Mouse (Mus musculus) heart, postnatal 0 days (tissue): ENCODE results near the gene Kctd14. TPM values are rescaled to one million over a fixed set of nuclear protein-coding genes. Genes with fewer than 3 reads are reported as not detected.

Experiments used
- ATAC-seq: fragments of 200-750 bp; cut with Nextera tagmentation; 2 replicates; pipeline ENCODE4 v1.8.0; 2017; ENCODE audit warnings: low read depth, moderate number of reproducible peaks, moderate library complexity; ENCODE audit not compliant: insufficient read depth
- DNase-seq: peaks from one replicate; pipeline ENCODE4 v3.0.0-alpha.2; 2016; ENCODE audit warnings: low spot score
- H3K27ac ChIP-seq: fragments of 300-500 bp; sonication (generic); 2 replicates; pipeline ENCODE4 v1.5.1; 2014; ENCODE audit warnings: low read depth, mild to moderate bottlenecking
- H3K27me3 ChIP-seq: fragments of 300-500 bp; sonication (generic); 2 replicates; pipeline ENCODE4 v1.6.1; 2014; ENCODE audit warnings: low read length, mixed read lengths; ENCODE audit not compliant: control insufficient read depth, insufficient read depth
- H3K36me3 ChIP-seq: fragments of 300-500 bp; sonication (generic); replicated peaks from 2 replicates; pipeline ENCODE4 v1.6.1; 2014; ENCODE audit warnings: low read length, mixed read lengths; ENCODE audit not compliant: control insufficient read depth, insufficient read depth
- H3K4me1 ChIP-seq: fragments of 300-500 bp; sonication (generic); 2 replicates; pipeline ENCODE4 v1.6.1; 2014; ENCODE audit warnings: antibody characterized with exemption; ENCODE audit not compliant: control insufficient read depth, insufficient read depth
- H3K4me2 ChIP-seq: fragments of 300-500 bp; sonication (generic); 2 replicates; pipeline ENCODE4 v1.6.1; 2014; ENCODE audit warnings: low read depth, mild to moderate bottlenecking, low read length, moderate library complexity
- H3K4me3 ChIP-seq: fragments of 300-500 bp; sonication (generic); 2 replicates; pipeline ENCODE4 v1.5.1; 2014; ENCODE audit warnings: low read depth, low read length
- H3K9ac ChIP-seq: fragments of 300-500 bp; sonication (generic); replicated peaks from 2 replicates; pipeline ENCODE4 v1.6.1; 2014; ENCODE audit warnings: low read depth, low read length, mixed read lengths
- H3K9me3 ChIP-seq: fragments of 300-500 bp; sonication (generic); replicated peaks from 2 replicates; pipeline ENCODE4 v1.6.1; 2016; ENCODE audit warnings: low read length; ENCODE audit not compliant: control insufficient read depth
- CTCF ChIP-seq: IDR thresholded peaks from 2 replicates; pipeline ENCODE4 v1.5.1; 2016; ENCODE audit warnings: antibody characterized with exemption, control low read depth, low read depth
- EP300 ChIP-seq: IDR thresholded peaks from 2 replicates; pipeline ENCODE4 v1.6.1; 2016; ENCODE audit warnings: antibody characterized with exemption, low read depth
- WGBS: fragments of 180-500 bp; shearing (Covaris S2); extraction: QIAGEN DNeasy Blood & Tissue Kit; methylation state at CpG from one replicate; pipeline ENCODE4 v1.1.7; 2014; 5-methylcytosine and 5-hydroxymethylcytosine counted together
- polyA plus RNA-seq: library from polyadenylated mRNA; unstranded; fragments of >200 nt; fragmentation: Nextera tagmentation; extraction: Ambion mirVana; gene quantifications from 2 replicates; pipeline ENCODE4 v1.2.1, GENCODE M21; 2015
- total RNA-seq: library from RNA; depleted of rRNA; stranded (reverse); fragments of >200 nt; gene quantifications from 2 replicates; pipeline ENCODE4 v1.2.3, GENCODE M21; 2014; ENCODE audit warnings: low replicate concordance

Gene Kctd14
- total and polyA plus RNA-seq, 2 experiments from 2014 or later: 0.34 TPM; not detected in 1

- H3K27me3 ChIP-seq: no peaks in the 10 kb centered on the region
- TF ChIP-seq CTCF (peak; percentile 24; the same call in 1 of the 2 replicates), EP300 (no peak)
- 55% methylated on average over 6 of the region's 6 CpGs for WGBS
- H3K4me1 ChIP-seq: peaks cover 15% of the 10 kb centered on the region
- H3K4me3 ChIP-seq: no peak overlapping the region
- no peak overlapping the region; the same call in 1 of the 2 replicates for H3K9ac ChIP-seq
- ATAC-seq (peak; percentile 33), DNase-seq (no peak)
- H3K36me3 ChIP-seq: no peaks in the 10 kb centered on the region
- peak overlapping the region; percentile 69 for H3K27ac ChIP-seq
- H3K9me3 ChIP-seq: no peaks in the 10 kb centered on the region
- H3K4me2 ChIP-seq: no peak overlapping the region
These were observed 4.0 kb upstream of the Kctd14 start for GRCm38 (mm10) chr7:97447050-97447531.

DNA sequence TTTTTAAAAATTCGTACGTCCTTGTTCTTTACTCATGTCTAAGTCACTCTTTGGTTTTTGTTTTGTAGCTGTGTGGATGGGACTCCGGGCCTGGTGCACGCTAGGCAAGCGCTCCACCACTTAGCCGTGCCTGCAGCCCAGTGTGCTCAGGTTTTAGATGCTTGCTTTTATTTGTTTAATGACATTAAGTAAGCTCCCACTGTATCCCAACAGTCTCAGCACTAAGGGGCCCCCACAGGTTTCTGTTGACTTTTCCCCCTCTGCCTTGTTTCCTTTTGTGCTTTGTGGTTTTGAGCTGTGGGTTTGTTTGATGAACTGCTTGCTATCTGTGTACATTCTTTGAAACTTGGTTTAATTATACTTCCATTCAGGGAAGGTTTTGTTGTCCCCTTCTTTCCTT lies 1.1 kb downstream of the Kctd14 start:
- H3K4me1 ChIP-seq: peaks cover 3% of the 10 kb centered on the region; the same call in 1 of the 2 replicates
- ATAC-seq: no peak

GRCm38 (mm10) chr7:97453141-97453921 lies 2.2 kb downstream of the Kctd14 start:
- WGBS: 2% methylated on average over 27 of the region's 27 CpGs
- DNase-seq (peak; percentile 48), ATAC-seq (peak; percentile 64)
- no peaks in the 10 kb centered on the region for H3K9me3 ChIP-seq
- peak overlapping the region; percentile 87 for H3K4me2 ChIP-seq
- peak overlapping the region; percentile 51 for H3K4me3 ChIP-seq
- TF ChIP-seq EP300: no peak
- no peak for TF ChIP-seq CTCF
- H3K27ac ChIP-seq: no peak overlapping the region
- H3K4me1 ChIP-seq: no peaks in the 10 kb centered on the region; the same call in 1 of the 2 replicates
- H3K27me3 ChIP-seq: no peaks in the 10 kb centered on the region
- H3K9ac ChIP-seq: peak overlapping the region; percentile 37; the same call in 1 of the 2 replicates
- H3K36me3 ChIP-seq: no peaks in the 10 kb centered on the region

More for the DNA sequence above, 1.1 kb downstream of the Kctd14 start:
- H3K9ac ChIP-seq: no peak overlapping the region
- TF ChIP-seq CTCF: no peak
- no peak for TF ChIP-seq EP300
- H3K27me3 ChIP-seq: no peaks in the 10 kb centered on the region
- WGBS: 84% methylated on average over 6 of the region's 6 CpGs
- no peaks in the 10 kb centered on the region for H3K36me3 ChIP-seq
- no peak overlapping the region for H3K4me3 ChIP-seq
- H3K27ac ChIP-seq: no peak overlapping the region
- H3K4me2 ChIP-seq: no peak overlapping the region
- no peak for DNase-seq
- no peaks in the 10 kb centered on the region for H3K9me3 ChIP-seq

GRCm38 (mm10) chr7:97454795-97455194 lies 3.7 kb downstream of the Kctd14 start:
- H3K4me2 ChIP-seq: no peak overlapping the region
- no peak for TF ChIP-seq CTCF
- H3K9ac ChIP-seq: no peak overlapping the region
- H3K36me3 ChIP-seq: no peaks in the 10 kb centered on the region
- H3K27me3 ChIP-seq: no peaks in the 10 kb centered on the region
- ATAC-seq (no peak), DNase-seq (no peak)
- WGBS: 88% methylated on average over 10 of the region's 10 CpGs
- H3K4me3 ChIP-seq: no peak overlapping the region
- no peaks in the 10 kb centered on the region; the same call in 1 of the 2 replicates for H3K4me1 ChIP-seq
- no peak overlapping the region for H3K27ac ChIP-seq
- no peaks in the 10 kb centered on the region for H3K9me3 ChIP-seq

- DNase-seq (no peak), ATAC-seq (no peak)
- Histone ChIP-seq H3K9ac (no peak overlapping the region), H3K9me3 (no peaks in the 10 kb centered on the region), H3K4me1 (no peaks in the 10 kb centered on the region; the same call in 1 of the 2 replicates), H3K4me3 (no peak overlapping the region), H3K36me3 (no peaks in the 10 kb centered on the region), H3K27ac (no peak overlapping the region), H3K4me2 (no peak overlapping the region), H3K27me3 (no peaks in the 10 kb centered on the region)
- TF ChIP-seq CTCF (no peak), EP300 (no peak)
- 66% methylated on average over 3 of the region's 3 CpGs for WGBS
These were observed 4.5 kb downstream of the Kctd14 start for GRCm38 (mm10) chr7:97455577-97455976.
